Mouse (Mus musculus) cerebral cortex, adult 2 months (tissue): ENCODE data around the gene Olfr971.

Source experiments
- WGBS: fragments of 180-500 bp; shearing (Covaris S2); methylation state at CpG from one replicate; pipeline ENCODE4 v1.1.7; 2018; 5-methylcytosine and 5-hydroxymethylcytosine counted together

The Olfr971 gene

GRCm38 (mm10) chr9:39836576-39836975, at the start of gene Olfr971:
Olfr971 (plus strand) TSS chr9:39836876.
- WGBS: 85% methylated on average over 2 of the region's 2 CpGs

GRCm38 (mm10) chr9:39790558-39790957, 46.1 kb upstream of the Olfr971 start, which contains the start of gene Olfr969:
Olfr969 (plus strand) TSS chr9:39790945.
- WGBS: 74% methylated on average over 2 of the region's 2 CpGs

- WGBS: 74% methylated on average over 4 of the region's 4 CpGs
Observed at GRCm38 (mm10) chr9:39808560-39808959, 28.1 kb upstream of the Olfr971 start, which contains the start of gene Olfr970. Olfr970 (plus strand) TSS chr9:39808860.

DNA sequence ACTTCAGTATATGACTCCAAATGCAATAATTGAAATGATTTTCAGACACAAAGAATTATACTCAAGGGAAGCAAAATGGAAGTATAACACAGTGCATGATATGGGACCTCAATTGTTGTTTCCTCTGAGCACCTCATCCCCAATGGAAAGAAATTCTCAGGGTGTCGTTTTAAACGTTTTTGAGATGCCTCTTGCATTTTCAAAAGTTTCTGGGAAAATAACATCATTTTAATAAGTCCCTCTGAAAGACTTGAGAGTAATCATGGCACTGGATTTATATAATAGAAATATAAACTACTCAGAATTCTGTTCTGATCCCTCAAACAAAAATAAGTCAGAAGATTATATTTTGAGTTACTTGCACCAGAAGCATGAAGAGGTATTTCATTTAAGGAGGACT, 29.4 kb downstream of the Olfr971 start, which contains the start of gene Olfr972:
Gene Olfr972 (plus strand): TSS at position 301 of the 400 bp plus-strand sequence.
- 66% methylated on average over 2 of the region's 2 CpGs for WGBS

DNA sequence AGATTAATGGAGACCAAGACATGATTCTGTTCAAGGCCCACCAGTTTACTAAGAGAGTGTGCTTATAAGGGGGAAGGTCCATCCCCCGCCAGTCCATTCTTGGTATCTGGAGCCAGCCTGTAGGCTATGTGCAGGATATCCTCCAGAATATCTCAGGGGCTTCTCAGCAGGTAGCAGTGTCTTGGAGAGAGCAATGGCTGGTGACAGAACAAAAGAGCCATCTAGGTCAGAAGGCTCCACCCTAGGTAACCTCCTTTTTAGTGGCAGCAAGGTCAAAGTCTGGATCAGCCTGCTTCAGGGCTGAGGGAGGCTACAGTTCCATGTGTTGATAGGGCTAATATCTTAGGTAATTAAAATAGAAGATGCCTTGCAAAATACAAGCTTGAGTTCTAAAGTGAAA, 35.3 kb downstream of the Olfr971 start:
- WGBS: 75% methylated on average over 1 of the region's 1 CpGs

GRCm38 (mm10) chr9:39877541-39878396, 41.1 kb downstream of the Olfr971 start:
- WGBS: no CpG with 5 or more reads among the region's 4 CpGs
